Mouse (Mus musculus) retina, embryonic 14.5 days (tissue): Measurements from ENCODE around the gene Rasgef1b.
A peak's percentile ranks its signal among the peaks of the same experiment; 100 is the strongest.

ENCODE experiments used
- DNase-seq: peaks from one replicate; pipeline ENCODE4 v3.0.0-alpha.2; 2015; ENCODE audit warnings: low spot score

Rasgef1b gene

DNA sequence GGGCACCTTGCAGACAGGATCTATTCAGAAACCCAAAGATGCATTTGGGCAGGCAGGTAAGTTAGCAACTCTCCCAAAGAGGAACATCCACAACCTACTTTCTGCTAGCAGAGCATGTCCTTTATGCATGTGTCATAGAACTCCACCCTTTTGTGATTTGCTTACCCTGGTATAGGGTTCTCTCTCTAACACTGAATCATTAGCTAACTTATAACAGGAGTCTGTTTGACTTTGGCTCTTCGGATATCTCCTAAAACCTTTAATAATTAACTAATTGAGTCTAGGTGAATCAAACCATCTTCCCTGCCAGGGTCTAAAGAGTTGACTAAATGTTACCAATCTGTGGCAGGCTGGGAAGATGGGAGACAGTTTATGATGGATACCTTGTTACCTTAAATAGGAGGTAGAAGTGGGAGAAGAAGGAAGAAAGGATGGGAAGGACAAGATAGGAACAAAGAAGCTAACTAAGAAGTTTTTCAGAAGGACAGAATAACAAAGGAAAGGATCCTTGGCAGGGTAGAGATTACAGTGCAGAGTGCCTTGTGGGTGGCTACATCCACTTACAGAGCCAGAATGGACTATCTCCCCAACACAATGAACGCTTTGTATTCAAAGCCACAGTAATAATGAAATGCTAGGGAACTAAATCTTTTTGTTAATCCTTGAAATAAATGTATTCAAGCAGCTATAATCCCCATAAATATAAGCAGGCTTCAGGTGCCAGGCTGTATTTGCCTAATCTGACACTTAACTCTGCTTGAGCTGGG, 186.7 kb downstream of the Rasgef1b start:
- DNase-seq, result no peak

DNA sequence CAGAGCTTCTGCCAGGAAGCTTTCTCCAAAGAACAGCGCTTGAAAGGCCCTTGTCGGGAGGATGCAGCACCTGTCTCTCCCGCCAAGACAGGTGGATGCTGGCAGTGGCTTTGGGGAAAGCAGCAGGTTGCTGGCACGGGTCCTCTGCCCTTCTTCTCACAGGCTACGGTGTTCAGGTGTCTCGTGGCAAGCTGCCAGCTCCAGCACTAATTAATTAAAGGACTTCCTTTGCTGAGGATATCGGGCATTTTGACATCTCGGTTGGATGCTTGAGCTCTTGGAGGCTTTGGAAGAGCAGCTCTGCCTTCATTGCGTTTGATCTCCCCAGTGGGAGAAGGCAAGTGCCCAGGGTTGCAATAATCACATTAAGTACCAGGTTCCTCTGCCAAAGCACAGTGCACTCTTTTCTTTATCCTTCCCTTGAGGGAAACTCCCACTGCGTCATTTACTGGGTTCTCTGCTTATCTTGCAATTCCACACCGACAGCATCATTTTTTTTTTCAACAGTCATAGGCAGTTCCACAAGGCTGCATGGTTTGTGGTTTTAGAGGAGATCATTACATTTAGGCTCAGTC, 187.5 kb downstream of the Rasgef1b start:
- no peak for DNase-seq

DNA sequence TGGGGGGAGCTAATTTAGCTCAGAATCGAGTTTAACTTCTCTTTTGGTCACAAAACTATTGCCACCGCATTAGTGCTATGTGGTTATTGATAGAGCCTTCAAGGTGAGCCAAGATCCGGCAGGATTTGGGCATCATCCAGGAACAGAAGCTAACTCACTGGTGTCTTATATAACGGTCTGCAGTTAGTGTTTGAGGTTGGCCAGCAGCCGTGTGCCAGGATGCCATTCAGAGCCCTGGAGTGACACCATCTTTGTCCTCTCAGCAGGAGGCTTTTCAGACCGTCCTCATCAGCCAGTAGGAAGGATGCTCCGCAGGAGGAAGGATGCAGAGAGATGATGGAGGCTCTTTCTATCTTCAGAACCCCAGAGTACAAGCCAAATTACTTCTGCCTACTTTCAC, 195.4 kb downstream of the Rasgef1b start:
- no peak for DNase-seq

DNA sequence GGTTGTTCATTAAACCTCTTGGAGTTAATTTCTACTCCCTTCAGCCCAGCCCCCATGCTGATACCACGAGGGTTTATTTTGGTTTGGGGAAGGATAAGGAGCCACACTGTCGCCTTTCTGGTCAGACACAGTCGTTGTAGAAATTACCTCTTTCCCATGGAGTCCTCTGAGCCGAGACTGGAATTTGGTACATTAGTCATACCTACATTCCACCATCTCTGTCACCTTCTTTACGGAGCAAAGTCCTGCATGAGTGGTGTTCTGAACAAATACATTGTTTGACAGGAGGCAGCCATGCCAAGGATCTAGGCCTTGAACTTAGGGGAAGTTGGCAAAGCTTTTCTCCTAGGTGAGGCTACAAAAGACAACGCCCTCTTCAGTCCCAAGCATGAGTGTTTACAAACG, 202.1 kb downstream of the Rasgef1b start:
- no peak for DNase-seq

DNA sequence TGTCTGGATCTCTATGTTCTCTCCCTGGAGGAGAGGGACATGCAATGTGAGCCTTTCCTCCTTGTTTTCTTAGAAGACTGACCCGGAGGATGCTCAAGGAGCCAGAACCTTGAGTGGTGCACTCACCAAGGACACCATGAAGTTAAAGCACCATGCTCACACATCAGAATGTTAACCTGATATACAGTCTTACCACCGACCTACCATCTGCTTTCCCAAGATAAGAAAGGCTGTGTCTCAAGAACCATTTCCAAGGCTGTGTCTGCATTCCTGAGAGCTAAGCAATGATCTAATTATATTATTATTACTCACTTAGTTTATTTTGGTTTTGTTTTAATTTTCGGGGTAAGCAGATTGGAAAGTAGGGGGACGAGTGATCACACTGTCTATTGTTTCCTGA, 203.2 kb downstream of the Rasgef1b start:
- no peak for DNase-seq

DNA sequence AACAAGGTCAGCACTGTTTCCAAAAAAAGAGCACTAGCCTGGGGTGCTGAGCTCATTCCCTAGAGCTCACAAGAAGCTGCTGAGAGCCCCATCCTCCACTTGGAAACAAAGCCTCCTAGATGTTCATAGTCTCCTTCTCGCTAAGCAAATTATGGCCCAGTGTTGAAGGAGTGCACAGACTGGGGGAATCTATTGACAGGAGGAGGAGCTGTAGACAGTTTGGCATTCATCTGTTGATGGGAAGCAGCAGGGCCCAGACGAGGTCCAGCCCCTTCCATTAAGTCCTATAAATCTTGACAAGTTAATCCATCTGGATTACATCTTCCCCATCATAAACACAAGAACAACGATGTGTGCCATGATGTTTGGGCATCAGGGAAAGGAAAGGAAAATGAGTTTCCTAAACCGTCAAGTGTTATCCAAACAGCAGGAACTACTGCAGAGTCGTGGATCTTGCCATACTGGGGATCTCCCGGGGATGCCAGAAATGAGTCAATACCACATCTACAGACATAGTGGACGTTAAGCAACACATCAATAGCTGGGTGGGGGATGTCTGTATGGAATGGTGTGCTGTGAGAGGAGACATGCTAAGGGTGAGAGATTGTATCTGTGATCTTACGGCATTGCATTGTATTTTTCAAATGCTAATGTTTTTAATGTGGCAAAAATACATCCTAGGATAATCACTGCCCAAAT, 206.1 kb downstream of the Rasgef1b start:
- no peak for DNase-seq

DNA sequence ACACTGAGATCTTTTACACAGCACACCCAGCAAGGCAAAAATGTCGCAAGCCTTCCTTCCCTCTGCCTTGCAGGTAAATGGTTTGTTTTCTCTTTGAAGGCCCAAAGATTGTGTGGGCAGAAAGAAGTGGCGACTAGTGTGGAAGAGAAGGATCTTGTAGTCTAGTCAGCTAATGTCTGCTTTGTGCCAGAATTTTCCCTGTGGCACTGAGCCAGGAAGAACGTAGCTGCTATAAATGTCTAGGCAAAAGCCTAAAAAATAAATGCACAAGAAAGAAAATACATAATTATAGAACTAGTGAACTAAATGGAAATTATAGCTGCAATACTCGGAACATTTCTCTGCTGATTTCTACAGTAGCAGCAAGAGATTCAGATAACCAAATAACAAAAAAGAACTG, 207.5 kb downstream of the Rasgef1b start:
- no peak for DNase-seq

DNA sequence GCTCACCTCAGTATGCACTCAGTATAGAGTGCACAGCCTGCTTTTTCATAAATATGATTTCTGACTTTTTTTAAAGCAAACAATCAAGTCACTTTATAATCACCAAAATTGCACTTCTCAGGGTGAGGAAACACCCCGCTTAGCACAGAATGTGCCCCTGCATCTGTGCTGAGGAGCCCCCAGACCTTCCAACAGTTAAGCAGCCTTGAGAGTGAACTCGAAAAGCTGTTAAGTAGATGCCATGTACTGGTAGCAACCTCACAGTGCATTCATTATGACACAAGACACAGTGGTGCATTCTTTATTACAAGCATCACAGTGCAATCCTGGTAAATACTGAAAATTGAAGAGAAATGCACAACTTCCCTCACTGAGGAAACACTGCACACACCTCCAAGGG, 209.3 kb downstream of the Rasgef1b start:
- no peak for DNase-seq

DNA sequence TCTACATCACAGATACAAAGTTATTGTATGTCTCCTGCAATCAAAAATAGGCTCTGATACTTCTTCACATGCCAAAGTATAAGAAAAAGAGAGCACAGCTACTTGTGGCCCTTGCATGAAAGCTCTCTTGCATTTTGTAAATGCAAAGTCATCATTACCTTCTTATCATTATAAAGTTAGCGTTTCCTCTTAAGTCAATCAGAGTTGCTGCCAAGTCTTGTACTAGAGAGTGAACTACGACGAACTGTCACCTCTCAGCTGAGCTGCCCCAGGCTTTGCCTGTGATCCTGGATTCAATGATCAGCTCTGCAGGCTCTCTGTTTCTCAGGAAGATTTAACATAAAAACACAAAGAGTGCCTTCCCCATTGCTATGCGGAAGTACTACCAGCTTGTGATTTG, 209.8 kb downstream of the Rasgef1b start:
- no peak for DNase-seq

DNA sequence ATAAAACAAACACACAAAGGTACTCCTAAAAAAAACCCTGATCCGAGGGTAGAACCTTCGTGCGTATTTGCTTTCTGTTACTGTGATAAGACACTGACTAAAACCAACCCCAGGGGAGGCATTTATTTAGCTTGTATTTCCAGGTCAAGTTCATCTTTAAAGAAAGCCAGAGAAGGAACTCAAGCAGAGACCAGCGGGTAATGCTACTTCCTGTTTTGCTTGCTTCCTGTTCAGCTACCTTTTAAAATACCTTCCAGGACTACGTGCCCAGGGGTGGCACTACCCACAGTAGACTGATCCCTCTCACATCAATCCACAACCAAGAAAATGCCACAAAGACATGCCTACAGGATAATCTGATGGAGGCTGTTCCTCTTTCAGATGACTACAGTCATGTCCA, 212.7 kb downstream of the Rasgef1b start:
- no peak for DNase-seq

DNA sequence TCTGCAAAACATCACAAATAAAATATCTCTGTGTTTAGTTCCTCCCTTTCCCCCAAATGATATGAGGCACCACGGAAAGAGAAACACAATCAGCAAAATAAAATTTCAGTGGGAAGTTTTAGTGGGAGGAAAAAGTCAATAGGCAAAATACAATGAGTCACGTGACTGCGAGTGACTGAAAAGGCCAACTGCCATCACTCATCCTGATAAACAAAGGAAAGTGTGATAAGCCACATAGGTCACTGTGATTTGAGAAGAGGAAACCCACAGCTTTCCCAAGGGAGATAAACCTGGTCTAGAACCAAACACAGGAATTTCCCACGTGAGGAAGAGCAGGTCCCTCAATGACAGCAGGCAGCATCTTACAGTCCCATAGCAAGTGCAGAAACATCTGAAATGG, 213.1 kb downstream of the Rasgef1b start:
- no peak for DNase-seq

DNA sequence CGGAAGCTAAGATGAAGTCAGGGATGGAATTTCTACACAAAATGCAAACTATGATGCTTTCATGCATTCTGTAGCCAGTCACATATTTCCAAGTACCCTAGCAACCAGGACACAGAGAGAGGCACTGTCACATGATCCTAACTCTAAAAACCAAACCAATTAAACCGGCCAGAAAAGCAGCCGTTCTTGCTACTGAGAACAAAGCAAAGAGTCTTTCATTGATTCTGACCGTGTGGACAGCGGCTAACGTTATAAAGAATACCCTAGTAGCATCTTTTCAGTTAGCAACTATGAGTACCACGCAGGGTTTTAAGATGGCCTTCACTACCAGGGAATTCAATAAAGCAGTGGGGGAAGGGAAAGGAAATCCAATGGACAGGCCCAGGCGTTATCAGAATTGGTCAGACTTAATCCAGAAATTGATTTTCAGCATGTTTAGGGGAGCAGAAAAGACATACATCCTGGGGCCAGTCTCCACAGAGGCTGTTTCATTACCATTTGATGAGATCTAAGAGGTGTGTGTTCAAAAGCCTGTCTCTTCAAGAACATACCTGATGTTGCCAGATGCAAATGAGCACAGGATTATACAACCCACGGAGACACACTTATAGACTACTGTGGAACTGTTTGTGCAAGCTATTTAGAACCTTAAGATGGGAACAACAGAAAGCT, 215.5 kb downstream of the Rasgef1b start:
- DNase-seq, result peak; percentile 38

DNA sequence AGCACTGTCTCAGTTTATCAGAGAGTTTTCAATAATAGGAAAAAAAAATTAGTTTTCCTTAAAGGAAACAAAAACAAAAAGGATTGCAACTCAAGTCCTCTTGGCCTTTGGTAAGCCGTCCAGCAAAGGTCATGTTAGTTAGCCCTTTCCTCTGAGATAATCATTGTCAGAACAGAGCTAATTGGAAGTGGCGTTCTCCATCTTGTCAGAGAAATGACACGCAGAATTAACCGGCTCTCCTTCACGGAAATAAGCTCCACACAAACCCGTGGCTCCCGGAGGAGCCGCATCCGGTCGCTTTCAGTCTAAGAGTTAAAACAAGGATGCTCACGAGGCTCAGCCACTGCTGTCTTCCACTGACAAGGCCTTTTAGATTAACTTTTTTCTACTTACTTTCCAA, 217.8 kb downstream of the Rasgef1b start:
- DNase-seq, result peak; percentile 69

DNA sequence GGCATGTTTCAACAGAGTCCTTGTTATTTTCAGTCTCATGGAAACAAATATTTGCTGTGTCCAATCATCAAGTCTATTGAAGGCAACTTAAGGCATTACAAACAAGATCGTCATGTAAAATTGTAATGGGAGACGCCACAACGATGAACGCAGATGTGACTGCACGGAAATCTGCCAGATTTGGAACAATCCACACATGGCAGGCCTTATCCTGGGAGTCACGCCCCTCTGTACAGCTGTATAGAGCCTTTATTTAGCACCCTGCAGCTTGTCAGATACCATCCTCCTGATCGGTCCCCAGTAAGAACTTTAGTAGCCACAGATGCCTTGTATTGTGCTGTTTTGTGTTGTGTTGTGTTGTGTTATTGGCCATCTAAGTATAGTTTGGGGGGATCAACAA, 222.8 kb downstream of the Rasgef1b start:
- DNase-seq, result no peak

DNA sequence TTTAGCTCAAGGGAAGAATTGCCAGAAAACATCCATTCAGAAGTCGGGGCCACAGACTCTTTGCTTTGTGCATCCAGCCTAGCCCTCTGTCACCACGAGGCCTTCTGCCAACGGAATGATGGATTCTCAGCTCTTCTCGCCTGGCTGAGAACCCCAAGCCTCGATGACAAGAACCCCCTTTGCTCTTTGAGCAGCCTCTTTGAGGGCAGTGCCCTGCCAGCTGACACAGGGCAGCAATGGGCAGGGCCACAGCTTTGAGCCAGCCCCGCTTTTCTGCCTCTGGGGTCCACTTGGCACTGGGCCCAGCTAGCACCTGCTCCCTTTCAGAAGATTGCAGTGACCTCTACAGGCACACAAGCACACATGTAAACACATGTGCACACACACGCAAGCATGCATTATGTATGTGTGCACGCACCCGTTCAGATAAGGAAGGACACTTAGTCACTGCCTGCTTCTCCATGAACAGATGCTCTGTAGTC, 224.5 kb downstream of the Rasgef1b start:
- DNase-seq, result peak; percentile 43

DNA sequence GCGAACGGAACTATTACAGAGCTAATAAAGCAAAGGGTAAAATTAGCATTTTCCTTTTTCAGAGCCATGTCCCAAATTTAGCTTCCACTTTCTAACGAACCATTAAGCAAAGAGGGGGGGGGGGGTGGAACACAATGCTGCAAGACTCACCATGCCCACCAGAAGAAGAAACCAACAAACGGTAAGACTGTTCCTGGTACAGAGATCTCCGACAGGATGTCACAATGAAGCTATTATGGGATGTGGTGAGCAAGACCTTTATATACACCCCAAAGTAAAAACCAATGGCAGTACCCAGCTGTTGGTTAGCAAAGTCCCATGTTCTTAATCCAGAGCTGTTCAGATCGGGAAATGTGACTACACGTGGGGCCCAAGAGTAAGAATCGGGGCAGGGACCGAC, 226.2 kb downstream of the Rasgef1b start:
- DNase-seq, result no peak

DNA sequence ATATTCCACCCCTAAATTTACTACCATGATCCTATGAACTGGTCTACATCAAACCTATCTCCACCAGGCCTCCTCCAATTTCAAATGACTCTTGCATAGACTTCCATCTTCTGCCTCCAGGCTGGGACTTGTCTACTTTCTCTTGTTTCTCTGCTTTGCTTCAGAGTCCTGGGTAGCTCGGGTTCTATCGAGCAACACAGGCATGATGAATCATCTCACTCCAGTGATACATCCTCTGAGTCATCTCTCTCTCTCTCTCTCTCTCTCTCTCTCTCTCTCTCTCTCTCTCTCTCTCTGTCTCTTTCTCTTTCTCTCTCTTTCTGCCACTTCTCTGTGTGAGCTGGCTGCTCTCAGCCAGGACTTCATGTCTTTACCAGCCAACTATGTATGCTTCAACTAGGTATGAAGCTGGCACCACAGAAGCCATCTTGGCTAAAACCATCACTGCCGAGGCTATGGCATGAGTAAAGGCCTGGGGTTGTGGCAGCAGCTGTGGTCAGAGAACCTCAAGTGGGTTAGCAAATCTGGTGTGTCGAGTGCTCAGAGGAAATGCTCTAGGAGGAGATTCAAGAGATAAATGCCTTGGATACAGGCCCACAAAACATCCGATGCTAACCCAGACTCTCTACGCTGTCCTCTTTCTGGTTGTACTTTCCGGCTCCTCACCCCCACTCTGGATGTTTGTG, 229.3 kb downstream of the Rasgef1b start:
- no peak for DNase-seq

DNA sequence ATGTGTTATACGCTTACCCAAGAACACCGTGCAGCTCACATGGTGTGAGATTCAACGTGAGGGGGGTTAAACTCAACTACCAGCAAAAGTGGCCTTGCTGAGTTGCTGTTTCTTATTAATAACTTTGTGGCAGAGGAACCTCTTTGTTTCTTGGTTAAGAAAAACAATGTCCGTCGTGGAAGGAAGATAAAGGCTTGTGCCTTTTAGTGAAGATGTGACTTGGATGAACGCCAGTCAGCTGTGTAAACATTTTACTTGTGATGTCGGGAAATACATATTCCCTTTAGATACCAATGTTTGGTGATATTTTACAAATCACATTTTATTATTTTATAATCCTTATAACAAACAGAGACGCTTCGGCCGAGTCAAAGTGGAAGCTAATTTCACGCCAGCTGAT, 231.0 kb downstream of the Rasgef1b start:
- DNase-seq, result no peak

DNA sequence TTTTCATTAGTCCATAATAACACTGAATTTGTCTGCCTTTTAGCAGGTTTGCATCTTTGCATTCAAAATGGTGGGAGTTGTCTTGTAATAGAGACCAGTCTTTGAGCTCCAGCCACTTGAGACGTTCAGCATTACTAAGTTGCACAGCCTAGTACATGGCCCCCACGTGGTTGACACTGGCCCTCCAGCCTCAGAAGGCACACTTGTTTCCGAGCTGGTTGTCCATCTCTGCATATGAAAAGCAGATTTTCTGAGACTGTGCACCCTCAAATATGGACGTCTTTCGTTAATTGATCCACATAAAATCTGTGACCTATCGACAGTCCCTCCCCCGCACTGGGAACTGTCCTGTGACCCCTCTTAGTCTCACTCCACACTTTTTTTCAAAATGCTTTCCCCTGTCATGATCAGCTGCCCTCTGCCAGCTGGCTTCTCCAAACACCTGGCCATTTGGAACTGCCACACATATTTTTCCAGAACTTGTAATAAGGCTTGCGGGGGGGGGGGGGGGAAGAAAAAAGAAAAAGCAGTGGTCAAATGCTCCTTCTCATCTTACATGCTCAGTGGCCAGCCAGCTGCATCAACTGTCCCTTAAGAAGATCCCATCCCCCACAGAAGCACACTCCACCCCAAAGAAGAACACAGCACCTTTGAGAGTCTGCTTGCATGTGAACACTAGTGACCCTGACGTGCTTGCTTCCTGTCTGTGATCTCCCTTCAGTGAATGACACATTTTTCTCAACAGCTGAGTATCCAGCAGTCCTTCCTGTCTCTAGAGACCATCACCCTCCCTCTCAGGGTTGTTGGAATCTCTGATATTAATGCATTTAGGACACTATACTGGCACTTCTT, 231.7 kb downstream of the Rasgef1b start:
- no peak for DNase-seq

DNA sequence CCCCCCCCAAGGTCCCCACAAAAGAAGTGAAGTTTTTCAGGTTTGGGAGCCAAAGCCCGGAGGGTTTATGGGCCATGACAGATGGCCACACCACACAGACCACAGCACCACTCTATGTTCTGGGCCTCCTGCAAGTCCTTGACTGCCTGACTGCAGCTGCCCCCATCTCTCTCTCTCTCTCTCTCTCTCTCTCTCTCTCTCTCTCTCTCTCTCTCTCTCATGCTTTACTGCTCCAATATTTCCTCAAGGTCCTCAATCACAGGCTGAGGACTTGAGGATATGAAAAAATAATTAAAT, 232.8 kb downstream of the Rasgef1b start:
- DNase-seq, result no peak

DNA sequence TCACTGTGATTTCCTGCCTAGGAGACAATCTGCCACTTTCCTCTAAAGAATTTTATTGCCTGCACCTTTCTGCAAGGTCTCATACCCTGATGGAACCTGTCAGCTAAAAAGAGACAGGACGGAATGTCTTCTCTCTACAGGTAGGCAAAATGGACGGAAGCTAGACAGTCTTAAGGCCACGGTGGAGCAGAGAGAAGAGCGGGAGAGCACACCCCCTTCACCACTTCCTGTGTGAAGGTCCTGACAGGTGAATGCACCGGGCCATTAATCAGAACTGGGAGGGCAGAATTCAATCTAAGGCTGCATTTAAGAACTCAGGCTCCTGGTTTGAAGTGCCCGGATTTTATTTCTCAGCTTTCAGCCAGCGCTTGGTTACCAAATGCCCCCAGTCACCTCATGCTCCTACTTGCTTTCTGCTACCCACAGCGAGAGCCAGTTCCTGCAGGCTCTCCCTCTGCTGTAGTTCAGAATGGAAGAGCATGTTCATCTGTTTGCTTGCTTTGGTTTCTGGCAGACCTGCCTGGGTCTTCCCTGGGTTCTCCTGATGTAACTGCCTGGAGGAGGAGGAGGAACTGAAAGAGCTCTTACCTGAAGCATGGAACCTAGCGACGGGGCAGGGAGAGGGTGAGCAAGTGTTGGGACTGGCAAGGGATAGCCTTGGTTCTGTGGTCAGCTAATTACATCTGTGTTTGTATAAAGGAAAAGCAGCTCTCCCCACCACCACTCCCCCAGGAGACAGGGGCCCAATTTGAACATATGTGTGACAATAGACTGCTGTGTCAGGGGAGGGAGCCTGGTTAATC, 233.3 kb downstream of the Rasgef1b start:
- DNase-seq, result no peak
